Mouse (Mus musculus) T-helper 2 cell (primary cell): ENCODE measurements at regions not wholly inside any gene's neighbourhood (a gene's known extent, or its start where the extent isn't known, plus 50 kb on each side); places are given as distances from the start of the nearest gene placed in this dataset.

ENCODE experiments used
- in situ Hi-C: fragments of 300-600 bp; cut with MboI, MseI; formaldehyde crosslinking; loops from one replicate; pipeline ENCODE4 v1.15.1; 2025; ENCODE audit warnings: high pct_unique_total_duplicates

GRCm38 (mm10) chr2:47750997-47751623 lies 1062.8 kb upstream of the Acvr2a start:
- in situ Hi-C loops, result no loop called here

- in situ Hi-C loops, result no loop called here
Observed at GRCm38 (mm10) chr2:47755716-47756115, 1058.2 kb upstream of the Acvr2a start.

GRCm38 (mm10) chr2:47756248-47756647 lies 1057.7 kb upstream of the Acvr2a start:
- in situ Hi-C loops, result no loop called here

DNA sequence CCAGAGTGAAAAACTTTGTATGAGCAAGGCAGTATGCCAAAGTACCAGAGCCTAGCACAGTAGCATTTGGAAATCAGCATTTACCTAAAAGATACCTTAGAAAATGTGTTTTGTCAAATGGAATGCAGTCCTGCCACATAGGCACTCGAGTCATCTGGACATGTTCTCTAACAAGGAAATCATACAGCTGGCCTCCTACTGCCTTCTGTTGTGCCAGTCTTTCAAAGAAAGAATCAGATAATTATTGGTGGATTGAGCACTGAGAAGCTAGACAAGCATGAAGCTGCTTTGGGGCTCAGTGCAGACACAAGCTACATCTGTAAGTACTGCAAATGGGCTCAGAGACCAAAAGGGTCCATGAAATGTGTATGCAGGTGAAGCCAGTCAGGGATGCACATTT lies 1038.1 kb upstream of the Acvr2a start:
- in situ Hi-C loops, result no loop called here

- in situ Hi-C loops, result no loop called here
Observed at GRCm38 (mm10) chr2:47776965-47777364, 1036.9 kb upstream of the Acvr2a start.

GRCm38 (mm10) chr2:47785848-47786247 lies 1028.1 kb upstream of the Acvr2a start:
- in situ Hi-C loops, result loop anchor here (10.0 kb wide), 1 partner anchor 1099 kb away; no protein-coding TSS in a partner anchor

GRCm38 (mm10) chr2:47822746-47823271 lies 991.1 kb upstream of the Acvr2a start:
- in situ Hi-C loops, result no loop called here

GRCm38 (mm10) chr2:47832493-47832892 lies 981.4 kb upstream of the Acvr2a start:
- in situ Hi-C loops, result no loop called here

- in situ Hi-C loops, result no loop called here
Observed at GRCm38 (mm10) chr2:47833517-47833916, 980.4 kb upstream of the Acvr2a start.

DNA sequence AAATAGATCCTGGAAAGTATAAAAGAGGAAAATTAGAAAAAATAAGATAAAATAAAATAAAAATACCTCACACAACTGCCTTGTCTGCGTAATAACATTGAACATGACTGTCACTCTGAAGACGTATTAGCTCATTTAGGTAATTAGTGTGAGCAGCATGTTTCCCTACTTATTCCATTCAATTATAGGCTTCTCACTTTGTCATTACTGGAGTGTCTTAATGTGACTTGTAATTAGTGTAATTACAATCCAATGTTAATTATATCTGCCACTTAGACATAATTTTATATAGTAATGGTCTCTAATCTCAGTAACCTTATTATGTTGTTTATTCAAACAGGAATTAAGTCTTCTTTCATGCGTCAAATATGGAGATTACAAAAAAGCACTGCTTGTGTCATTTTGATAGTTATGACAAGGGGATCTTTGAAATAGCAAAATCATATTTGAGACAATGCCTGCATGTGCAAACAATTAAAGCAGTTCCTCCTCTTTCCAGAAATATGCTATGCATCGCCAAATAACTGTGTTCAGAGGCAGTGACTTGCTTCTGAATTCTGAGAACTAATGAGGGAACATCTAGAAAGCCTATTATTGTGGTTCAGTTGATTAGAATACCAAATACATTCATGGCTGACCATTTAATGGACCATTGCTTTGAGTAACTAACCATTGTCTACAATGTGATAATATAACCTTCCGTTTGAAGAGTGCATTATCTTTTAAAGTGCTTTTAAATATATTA lies 979.7 kb upstream of the Acvr2a start:
- in situ Hi-C loops, result no loop called here

DNA sequence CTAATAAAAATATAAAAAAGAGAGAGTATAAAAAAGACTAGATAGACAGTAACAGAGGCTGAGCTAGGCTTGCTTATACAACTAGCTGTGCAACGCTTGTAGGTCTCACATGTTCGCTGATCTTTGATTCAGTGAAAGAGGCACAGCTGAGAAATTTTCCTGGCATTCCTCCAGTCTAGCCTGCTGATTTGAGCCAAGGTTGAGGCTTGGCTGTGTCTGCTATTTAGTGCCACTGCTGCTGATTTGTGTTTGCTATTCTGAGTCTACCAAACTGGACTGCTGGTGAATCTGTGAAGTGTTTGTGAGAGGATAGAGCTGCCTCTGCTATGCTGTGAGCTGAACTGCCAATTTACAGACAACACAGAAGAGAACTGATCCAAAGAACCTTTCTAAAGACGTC lies 956.7 kb upstream of the Acvr2a start:
- in situ Hi-C loops, result no loop called here

DNA sequence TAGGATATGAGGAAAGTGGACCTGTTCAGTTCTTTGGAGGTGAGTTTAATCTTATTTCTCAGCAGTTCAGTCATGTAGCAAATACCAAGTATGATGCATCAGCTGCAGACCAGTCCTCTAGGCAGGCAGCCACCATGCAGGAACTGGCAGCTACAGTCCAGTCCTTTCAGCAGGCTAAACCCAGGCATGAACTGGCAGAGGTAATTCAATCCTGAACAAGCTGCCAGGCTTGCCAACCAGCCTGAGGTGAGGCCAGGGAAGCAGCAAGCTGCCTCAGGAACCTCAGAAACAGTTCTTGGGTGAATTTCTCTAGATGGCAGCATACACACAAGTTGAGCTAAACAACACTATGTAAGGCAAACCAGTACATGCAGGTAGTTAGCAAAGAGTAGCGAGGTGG lies 951.5 kb upstream of the Acvr2a start:
- in situ Hi-C loops, result no loop called here

GRCm38 (mm10) chr2:47878002-47878401 lies 935.9 kb upstream of the Acvr2a start:
- in situ Hi-C loops, result no loop called here

- in situ Hi-C loops, result no loop called here
Observed at GRCm38 (mm10) chr2:47879071-47879470, 934.8 kb upstream of the Acvr2a start.

DNA sequence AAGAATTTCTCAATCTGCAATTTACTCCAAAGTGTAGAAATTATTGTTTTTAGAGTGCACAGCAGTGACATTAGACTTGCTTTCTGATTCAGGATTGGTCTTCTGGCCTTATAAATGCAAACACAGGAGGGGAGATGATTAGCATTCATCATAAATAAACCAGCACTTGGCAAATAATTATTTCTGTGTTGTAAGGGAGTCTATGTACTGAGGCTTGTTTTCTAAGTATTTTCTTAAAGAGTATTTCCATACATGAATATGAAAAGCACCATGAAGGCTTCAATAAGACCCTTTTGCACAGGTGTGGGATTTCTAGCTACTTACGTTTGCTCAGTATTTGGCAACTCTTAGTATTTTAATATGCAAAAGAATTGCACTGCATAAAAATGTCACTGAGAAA lies 934.1 kb upstream of the Acvr2a start:
- in situ Hi-C loops, result no loop called here

- in situ Hi-C loops, result no loop called here
Observed at GRCm38 (mm10) chr2:47888166-47888565, 925.7 kb upstream of the Acvr2a start.

DNA sequence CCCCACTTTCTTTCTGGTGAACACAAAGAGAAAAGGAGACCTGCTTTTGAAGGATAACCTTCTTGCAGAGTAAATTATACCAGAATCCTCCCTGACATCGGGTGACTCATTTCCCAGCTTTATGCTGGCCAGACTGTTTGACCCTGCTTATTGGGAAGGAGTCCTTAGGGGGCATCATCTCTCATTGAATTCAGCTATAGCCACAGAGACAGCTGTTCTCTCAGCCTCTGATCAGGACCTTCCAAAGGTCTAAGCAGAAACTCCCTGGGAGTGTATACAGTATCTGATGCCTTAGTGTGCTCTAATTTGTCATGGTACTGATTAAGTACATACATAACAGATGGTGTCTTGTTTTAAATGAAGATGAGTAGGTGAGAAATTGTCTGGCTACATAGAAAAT lies 922.5 kb upstream of the Acvr2a start:
- in situ Hi-C loops, result no loop called here

DNA sequence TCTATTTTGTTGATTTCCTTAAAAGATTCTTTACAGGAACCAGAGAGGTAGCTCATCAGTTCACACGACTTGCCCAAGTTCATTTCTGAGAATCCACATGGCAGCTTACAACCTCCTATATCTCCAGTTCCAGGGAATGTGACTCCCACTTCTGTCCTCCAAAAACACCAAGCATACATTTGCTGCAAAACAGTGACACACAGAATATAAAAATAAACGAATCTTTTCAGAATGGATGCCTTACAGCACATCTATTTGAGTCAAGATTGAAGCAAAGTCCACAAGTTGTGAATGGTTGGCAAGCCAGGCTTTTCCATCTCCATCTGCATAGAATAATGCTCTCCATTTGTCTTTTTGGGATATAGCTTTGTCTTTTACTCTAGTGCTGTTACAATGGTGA lies 921.0 kb upstream of the Acvr2a start:
- in situ Hi-C loops, result no loop called here

DNA sequence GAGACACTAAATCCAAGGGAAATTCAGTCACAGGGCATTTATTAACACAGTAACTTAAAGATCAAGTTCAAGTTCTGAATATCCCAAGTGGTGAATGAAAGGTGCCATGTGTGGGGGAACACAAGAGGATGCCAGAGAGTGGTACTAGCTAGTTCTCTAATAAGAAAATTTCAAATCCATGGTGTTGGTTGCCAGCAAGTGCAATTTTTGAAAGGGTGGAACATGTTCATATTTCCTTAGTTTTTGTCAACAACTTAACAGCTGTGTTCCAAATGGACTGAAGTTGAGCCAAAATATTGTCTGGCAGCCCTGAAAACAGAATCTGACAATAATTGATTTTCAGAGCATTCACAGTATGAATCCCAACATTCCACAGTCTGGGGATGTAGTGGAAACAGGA lies 919.1 kb upstream of the Acvr2a start:
- in situ Hi-C loops, result no loop called here

DNA sequence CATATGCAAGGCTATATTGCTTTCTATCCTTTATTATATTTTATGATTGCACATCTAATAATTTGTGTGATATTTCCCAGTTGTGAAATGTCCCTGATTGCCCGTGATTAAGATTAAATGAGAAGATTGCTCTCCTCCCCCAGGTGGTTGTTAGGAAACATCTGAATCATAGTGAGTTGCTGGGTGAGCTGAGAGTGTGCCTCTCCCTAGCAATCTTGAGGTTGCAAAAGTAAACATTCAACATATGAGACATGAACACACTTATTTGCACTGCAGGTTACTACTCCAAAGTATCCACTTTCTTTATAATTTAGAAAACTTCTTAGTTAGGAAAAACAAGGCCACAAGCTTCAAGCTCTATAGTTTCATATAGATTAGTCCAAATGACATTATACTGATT lies 899.6 kb upstream of the Acvr2a start:
- in situ Hi-C loops, result no loop called here

DNA sequence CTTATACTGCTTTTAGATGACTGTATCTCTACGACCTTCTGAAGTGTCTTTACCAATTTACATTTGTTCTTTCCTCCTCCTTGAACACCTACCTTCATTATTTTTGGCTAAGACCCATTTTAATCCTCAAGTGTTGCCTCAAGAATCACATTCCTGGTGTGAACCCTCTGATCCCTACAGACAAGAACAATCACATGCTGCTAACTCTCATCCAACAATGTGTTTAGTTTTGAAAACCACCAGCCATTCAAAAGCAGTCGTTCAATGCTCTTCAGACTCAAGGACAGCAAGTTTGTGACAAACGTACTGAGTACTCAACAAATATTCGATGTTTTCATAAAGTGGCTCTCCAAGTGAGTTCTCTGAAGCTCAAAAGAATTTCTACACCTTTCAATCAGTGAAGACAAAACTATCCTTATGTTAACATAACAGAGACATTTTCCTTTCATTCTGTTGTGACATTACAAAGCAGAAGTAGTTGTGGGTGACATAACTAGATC lies 898.9 kb upstream of the Acvr2a start:
- in situ Hi-C loops, result no loop called here

- in situ Hi-C loops, result no loop called here
Observed at GRCm38 (mm10) chr2:47922965-47923364, 890.9 kb upstream of the Acvr2a start.

GRCm38 (mm10) chr2:47926620-47927019 lies 887.3 kb upstream of the Acvr2a start:
- in situ Hi-C loops, result no loop called here
